Mouse (Mus musculus) brain, embryonic 14.5 days (tissue): Measurements from ENCODE around the gene Dock4.

Source experiments
- CTCF ChIP-seq: fragments of 200-500 bp; IDR thresholded peaks from 2 replicates; pipeline ENCODE4 v1.5.1; 2012; ENCODE audit warnings: inconsistent platforms, mild to moderate bottlenecking, moderate library complexity, borderline replicate concordance; ENCODE audit not compliant: insufficient read depth, insufficient read length; ENCODE audit errors: extremely low read depth
- POLR2A ChIP-seq: fragments of 200-500 bp; IDR thresholded peaks from 2 replicates; pipeline ENCODE4 v1.6.1; 2012; ENCODE audit warnings: mild to moderate bottlenecking, inconsistent platforms, borderline replicate concordance; ENCODE audit not compliant: poor library complexity, insufficient read depth, insufficient read length, severe bottlenecking; ENCODE audit errors: extremely low read depth

- TF ChIP-seq CTCF: no peak
- TF ChIP-seq POLR2A: no peak
These were observed 300.3 kb downstream of the Dock4 start for GRCm38 (mm10) chr12:40746081-40746480.
